Mouse (Mus musculus) lung, postnatal 0 days (tissue): ENCODE data around the gene Klrb1a. TPM values are rescaled to one million over a fixed set of nuclear protein-coding genes. Genes with fewer than 3 reads are reported as not detected.
A peak's percentile ranks its signal among the peaks of the same experiment; 100 is the strongest.
"Not testable (repeated sequence)": the region's sequence is repeated elsewhere in the genome, so short reads cannot be mapped to it uniquely, and the experiment has no call there.

ENCODE experiments used
- ATAC-seq: fragments of 200-750 bp; cut with Nextera tagmentation; 2 replicates; pipeline ENCODE4 v1.8.0; 2017; ENCODE audit warnings: moderate library complexity
- DNase-seq: peaks from one replicate; pipeline ENCODE4 v3.0.0-alpha.2; 2016; ENCODE audit warnings: low spot score
- H3K27ac ChIP-seq: fragments of 300-500 bp; sonication (generic); 2 replicates; pipeline ENCODE4 v1.5.1; 2014; ENCODE audit warnings: antibody characterized with exemption, mild to moderate bottlenecking, low read length, mixed read lengths
- H3K27me3 ChIP-seq: fragments of 300-500 bp; sonication (generic); replicated peaks from 2 replicates; pipeline ENCODE4 v1.6.1; 2014; ENCODE audit warnings: low read length, mixed read lengths; ENCODE audit not compliant: insufficient read depth
- H3K36me3 ChIP-seq: fragments of 300-500 bp; sonication (generic); 2 replicates; pipeline ENCODE4 v1.6.1; 2014; ENCODE audit warnings: low read length, mixed read lengths; ENCODE audit not compliant: insufficient read depth
- H3K4me1 ChIP-seq: fragments of 300-500 bp; sonication (generic); 2 replicates; pipeline ENCODE4 v1.6.1; 2014; ENCODE audit warnings: antibody characterized with exemption, low read depth, low read length, mixed read lengths; ENCODE audit not compliant: insufficient read depth
- H3K4me2 ChIP-seq: fragments of 300-500 bp; sonication (generic); replicated peaks from 2 replicates; pipeline ENCODE4 v1.6.1; 2014; ENCODE audit warnings: low read depth, mild to moderate bottlenecking, low read length, moderate library complexity, mixed read lengths
- H3K4me3 ChIP-seq: fragments of 300-500 bp; sonication (generic); 2 replicates; pipeline ENCODE4 v1.5.1; 2014; ENCODE audit warnings: low read depth, low read length
- H3K9ac ChIP-seq: fragments of 300-500 bp; sonication (generic); replicated peaks from 2 replicates; pipeline ENCODE4 v1.6.1; 2014; ENCODE audit warnings: low read depth, mild to moderate bottlenecking
- H3K9me3 ChIP-seq: fragments of 300-500 bp; sonication (generic); 2 replicates; pipeline ENCODE4 v1.6.1; 2016; ENCODE audit warnings: low read length, mixed read lengths
- CTCF ChIP-seq: IDR thresholded peaks from 2 replicates; pipeline ENCODE4 v1.5.1; 2016; ENCODE audit warnings: antibody characterized with exemption, mild to moderate bottlenecking
- EP300 ChIP-seq: IDR thresholded peaks from 2 replicates; pipeline ENCODE4 v1.6.1; 2016; ENCODE audit warnings: antibody characterized with exemption, mild to moderate bottlenecking, control low read depth
- WGBS: fragments of 180-500 bp; shearing (Covaris S2); extraction: QIAGEN DNeasy Blood & Tissue Kit; methylation state at CpG from one replicate; pipeline ENCODE4 v1.1.7; 2014; 5-methylcytosine and 5-hydroxymethylcytosine counted together
- polyA plus RNA-seq: library from polyadenylated mRNA; unstranded; fragments of >200 nt; fragmentation: Nextera tagmentation; extraction: Ambion mirVana; gene quantifications from 2 replicates; pipeline ENCODE4 v1.2.1, GENCODE M21; 2015

The Klrb1a gene
- polyA plus RNA-seq, 1 experiment from 2014 or later: not detected

GRCm38 (mm10) chr6:128629771-128630739 is 6.7 kb upstream of the Klrb1a start:
- not testable (repeated sequence) for H3K4me1 ChIP-seq, H3K36me3 ChIP-seq, H3K9me3 ChIP-seq, H3K27me3 ChIP-seq, H3K27ac ChIP-seq, H3K9ac ChIP-seq, H3K4me3 ChIP-seq, H3K4me2 ChIP-seq
- ATAC-seq (peak; percentile 77), DNase-seq (peak; percentile 68)
- 39% methylated on average over 13 of the region's 13 CpGs for WGBS
- TF ChIP-seq CTCF: peak; percentile 81

DNA sequence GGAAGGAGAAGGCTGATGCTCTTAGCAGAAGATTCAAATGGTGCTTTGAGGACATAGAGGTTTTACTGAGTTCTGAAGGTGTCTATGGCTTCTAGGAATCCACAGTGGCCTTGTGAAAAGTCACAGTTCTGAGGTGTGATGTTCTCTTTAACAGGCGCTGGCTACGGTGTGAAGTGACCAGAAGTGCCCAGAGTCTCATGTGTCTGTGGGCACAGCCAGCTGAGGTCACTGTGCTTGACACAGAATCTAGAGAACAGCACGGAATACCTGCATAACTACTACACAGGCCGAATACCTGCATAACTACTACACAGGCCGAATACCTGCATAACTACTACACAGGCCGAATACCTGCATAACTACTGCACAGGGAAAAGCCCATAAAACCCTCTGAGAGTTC is 1.9 kb upstream of the Klrb1a start:
- 87% methylated on average over 6 of the region's 6 CpGs for WGBS
- H3K27ac ChIP-seq, H3K9me3 ChIP-seq, H3K4me2 ChIP-seq, H3K4me1 ChIP-seq, H3K9ac ChIP-seq, H3K36me3 ChIP-seq, DNase-seq, H3K4me3 ChIP-seq, ATAC-seq, H3K27me3 ChIP-seq: not testable (repeated sequence)

DNA sequence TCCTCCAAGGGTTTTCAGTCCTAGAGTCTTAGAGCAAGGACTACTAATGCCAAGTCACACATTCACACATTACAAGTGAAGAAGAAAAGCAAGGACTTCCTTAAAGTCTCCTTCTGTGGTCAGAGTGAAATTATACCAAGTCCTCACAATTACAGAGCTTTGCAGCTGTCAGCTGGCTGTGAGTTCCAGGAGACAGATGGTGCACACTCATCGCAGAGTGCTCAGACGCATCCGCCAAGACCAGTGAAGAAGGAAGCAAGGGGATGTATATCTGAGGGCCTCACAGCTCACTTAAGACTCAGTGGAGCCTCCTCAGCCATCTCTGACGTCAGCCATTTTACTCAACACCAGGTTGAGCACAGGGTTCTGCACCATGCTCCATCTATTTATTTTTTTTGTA is 1.1 kb upstream of the Klrb1a start:
- Histone ChIP-seq H3K27ac (no peak overlapping the region), H3K27me3 (no peaks in the 10 kb centered on the region), H3K36me3 (no peaks in the 10 kb centered on the region), H3K4me1 (no peaks in the 10 kb centered on the region), H3K9ac (no peak overlapping the region), H3K4me2 (no peak overlapping the region), H3K4me3 (no peak overlapping the region), H3K9me3 (no peaks in the 10 kb centered on the region)
- 66% methylated on average over 4 of the region's 4 CpGs for WGBS
- TF ChIP-seq EP300 (no peak), CTCF (no peak)
- ATAC-seq: no peak
- DNase-seq: no peak

- Histone ChIP-seq H3K4me1 (no peaks in the 10 kb centered on the region), H3K9ac (no peak overlapping the region), H3K4me3 (no peak overlapping the region), H3K36me3 (no peaks in the 10 kb centered on the region), H3K9me3 (no peaks in the 10 kb centered on the region), H3K4me2 (no peak overlapping the region), H3K27ac (no peak overlapping the region), H3K27me3 (no peaks in the 10 kb centered on the region)
- DNase-seq (no peak), ATAC-seq (no peak)
- WGBS: 63% methylated on average over 2 of the region's 2 CpGs
- no peak for TF ChIP-seq CTCF
- no peak for TF ChIP-seq EP300
These were observed 600 bp downstream of the Klrb1a start for GRCm38 (mm10) chr6:128622733-128623132.

DNA sequence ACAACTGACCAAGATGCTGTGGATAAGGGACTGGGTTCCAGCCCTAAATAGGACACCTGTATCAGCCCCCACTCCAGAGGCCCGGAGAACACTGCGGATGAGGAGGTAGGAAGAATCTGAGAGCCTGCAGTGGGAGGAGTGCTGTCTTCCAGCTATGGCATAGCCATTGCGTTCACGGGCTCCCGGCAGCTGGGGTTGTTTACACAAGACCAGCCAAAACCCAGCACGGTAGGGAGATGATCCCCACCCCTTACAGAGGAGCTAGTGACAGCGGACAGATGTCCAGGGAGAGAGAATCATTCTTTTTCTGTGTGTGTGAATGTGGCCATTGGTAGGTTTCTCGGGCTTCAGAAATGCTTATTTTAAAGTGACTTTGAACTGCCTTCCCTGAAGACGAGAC is 17.0 kb downstream of the Klrb1a start:
- Histone ChIP-seq H3K9me3 (no peaks in the 10 kb centered on the region), H3K4me3 (no peak overlapping the region), H3K27me3 (no peaks in the 10 kb centered on the region), H3K4me2 (no peak overlapping the region), H3K4me1 (no peaks in the 10 kb centered on the region), H3K36me3 (no peaks in the 10 kb centered on the region), H3K27ac (no peak overlapping the region), H3K9ac (no peak overlapping the region)
- ATAC-seq: peak; percentile 89
- no peak for TF ChIP-seq EP300
- no peak for TF ChIP-seq CTCF
- DNase-seq: peak; percentile 70
- 24% methylated on average over 9 of the region's 9 CpGs for WGBS

GRCm38 (mm10) chr6:128604512-128604911 is 18.8 kb downstream of the Klrb1a start:
- TF ChIP-seq CTCF (peak; percentile 86), EP300 (no peak)

More at GRCm38 (mm10) chr6:128604512-128604911, 18.8 kb downstream of the Klrb1a start:
- DNase-seq (peak; percentile 85), ATAC-seq (no peak)
- Histone ChIP-seq H3K27ac (no peak overlapping the region), H3K4me1 (no peaks in the 10 kb centered on the region), H3K27me3 (no peaks in the 10 kb centered on the region), H3K9me3 (no peaks in the 10 kb centered on the region), H3K9ac (no peak overlapping the region), H3K36me3 (no peaks in the 10 kb centered on the region), H3K4me2 (no peak overlapping the region), H3K4me3 (no peak overlapping the region)
- 29% methylated on average over 5 of the region's 5 CpGs for WGBS
